Mouse (Mus musculus) neutrophil, adult 65 days (primary cell): Measurements from ENCODE around the gene Caskin1. TPM values are rescaled to one million over a fixed set of nuclear protein-coding genes. Genes with fewer than 3 reads are reported as not detected.

Experiments used
- total RNA-seq: library from RNA; stranded (reverse); gene quantifications from 2 replicates; pipeline ENCODE4 v1.2.4, GENCODE M21; 2023

Gene Caskin1
- total RNA-seq: not detected in 2 replicates

DNA sequence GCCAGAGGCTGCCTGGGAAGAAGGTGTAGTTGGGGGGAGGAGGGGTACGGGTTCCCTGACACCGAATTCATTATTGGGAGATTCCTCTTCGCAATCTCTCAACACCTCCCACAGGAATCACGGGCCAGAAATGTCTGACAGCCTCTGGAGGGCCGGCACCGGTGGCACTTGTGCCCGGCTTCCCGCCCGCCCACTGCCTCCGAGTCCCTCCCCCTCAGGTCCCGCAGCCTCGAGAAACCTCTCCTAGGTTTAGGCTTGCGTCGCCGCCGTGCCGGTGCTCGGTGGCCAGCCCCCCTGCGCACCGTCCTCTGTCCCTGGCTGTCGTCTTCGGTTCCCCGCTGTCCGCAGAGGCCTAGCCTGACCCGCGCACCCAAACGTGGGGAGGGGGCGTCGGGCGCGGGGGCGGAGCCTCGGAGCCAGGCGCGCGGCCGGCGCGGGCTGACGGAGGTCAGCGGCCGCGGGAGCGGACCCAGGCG is at the start of gene Caskin1:
Gene Caskin1, plus strand, starts transcription at position 416 of the 476 bp plus-strand sequence.

DNA sequence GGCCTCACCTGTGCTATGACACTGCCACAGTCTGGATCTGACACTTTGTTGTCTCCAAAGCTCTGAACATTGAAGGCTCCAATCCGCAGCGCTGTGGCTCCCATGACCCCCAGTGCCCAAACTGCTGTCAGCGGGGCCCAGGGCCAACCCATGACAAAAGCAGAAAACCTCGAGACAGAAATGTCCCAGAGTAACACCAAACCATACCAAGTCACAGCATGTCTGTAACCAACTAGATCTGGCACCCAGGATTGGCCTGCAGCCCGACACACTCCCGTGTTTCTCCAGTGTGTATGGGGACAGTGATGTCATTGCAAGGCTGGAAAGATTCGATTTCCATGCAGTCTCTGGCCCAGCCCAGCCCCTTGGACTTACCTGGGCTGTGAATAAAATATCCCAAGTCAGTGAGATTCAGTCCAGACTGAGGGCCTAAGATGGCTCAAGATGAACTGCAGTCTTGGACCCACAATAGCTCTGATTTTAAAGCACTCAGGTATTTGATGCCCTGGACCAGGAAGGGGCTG is 45.7 kb upstream of the Caskin1 start, which contains the start of gene Dnase1l2:
Gene Dnase1l2, minus strand, starts transcription at position 474 of the 524 bp plus-strand sequence.

DNA sequence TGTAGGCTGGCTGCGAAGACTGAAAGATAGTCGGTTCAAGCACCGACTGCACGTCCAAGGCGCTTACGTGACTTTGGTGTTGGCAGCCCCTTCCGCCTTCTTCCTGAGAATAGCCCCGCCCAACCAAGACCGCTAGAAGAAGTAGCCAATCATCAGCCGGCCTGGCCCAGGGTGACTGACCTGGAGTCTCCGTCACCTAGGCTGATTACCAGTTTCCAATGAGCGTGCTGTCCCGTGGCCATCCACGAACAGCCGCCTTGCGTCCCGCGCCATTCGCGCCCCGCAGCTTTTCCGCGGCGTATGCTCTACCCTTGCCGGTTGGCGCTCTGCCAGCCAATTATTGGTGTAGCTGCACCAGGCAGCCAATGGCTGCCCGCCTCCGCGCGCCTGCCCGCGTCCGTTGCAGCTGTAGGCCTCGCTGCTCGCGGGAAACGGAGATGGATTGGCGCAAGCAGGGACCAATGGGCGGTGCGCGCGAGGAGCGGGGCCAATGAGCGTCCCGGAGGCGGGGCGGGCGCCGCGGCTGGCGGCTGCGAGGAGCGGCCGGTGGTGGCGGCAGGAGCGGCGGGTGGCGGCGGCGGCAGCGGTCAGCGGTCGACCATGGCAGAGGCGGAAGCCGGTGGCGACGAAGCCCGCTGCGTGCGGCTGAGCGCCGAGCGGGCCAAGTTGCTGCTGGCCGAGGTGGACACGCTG is 18.3 kb upstream of the Caskin1 start, which contains the start of the genes E4f1 and Pgp:
Gene E4f1, minus strand, starts transcription at position 404 of the 693 bp plus-strand sequence.
Gene Pgp, plus strand, starts transcription at position 483 of the 693 bp plus-strand sequence.

DNA sequence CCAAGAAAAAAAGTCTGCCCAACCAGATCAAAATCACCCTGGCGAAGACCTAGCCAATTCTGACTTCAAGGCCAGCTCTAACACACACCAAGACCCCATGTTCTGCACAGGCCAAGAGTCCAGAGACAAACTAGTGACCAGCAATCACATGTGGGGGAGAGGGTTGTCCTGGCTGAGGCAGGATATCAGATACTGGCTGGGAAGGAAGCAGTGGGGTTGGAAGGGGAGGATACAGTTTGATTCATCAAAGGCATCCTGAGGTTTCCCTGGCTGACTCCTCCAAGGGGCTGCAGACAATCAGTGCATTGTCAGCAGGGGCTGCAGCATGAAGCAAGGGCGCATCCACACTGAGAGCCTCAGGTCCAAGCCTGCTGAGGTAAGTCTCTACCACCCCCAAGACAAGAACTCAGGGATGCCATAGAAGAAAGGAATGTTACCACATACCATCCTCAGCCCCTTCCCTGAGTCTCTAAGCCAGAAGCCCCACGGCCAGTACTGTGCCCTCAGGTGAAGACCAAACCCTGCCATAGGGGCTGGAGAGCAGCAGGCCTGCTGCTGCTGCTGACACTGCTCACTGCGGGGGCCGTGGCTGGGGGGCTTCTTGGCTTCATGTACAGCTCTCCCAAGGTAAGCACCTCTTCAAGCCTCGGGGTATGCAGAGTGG is 14.7 kb upstream of the Caskin1 start, which contains the start of gene Bricd5:
Gene Bricd5, plus strand, starts transcription at position 273 of the 664 bp plus-strand sequence.

DNA sequence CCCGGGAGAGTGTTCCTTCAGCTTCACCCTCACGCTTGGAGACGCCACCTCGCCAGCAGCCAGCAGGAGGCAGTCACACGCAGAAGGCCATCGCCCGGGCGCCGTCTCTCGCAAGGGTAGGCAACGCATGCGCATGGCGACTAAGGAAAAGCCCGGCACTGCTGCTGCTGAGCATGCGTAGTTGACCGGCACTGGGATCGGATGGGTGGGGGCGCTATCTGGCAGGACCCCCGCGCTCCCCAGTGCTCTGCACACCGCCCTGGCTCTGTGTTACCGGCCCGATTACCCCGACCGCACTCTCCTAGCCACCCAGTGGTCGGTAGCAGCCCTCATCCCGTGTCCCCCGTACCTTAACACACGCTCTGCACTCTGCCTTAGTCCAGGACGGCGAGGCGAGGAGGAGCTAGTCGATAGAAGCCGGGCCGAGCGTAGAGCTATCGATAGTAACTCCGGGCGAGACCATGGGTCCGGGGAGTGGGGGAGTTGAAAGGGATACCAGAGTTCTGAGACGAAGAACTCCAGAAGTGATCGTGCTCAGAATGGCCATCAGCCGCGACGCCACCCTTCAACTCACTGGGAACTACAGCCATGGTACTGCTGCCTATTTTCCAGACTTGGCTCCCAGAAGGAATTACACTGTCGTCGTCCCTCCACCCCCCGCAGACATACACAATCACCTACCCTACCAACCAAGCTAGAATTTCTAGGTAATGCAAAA is 9.6 kb upstream of the Caskin1 start, which contains the start of gene Mlst8:
Gene Mlst8, minus strand, starts transcription at position 416 of the 718 bp plus-strand sequence.

DNA sequence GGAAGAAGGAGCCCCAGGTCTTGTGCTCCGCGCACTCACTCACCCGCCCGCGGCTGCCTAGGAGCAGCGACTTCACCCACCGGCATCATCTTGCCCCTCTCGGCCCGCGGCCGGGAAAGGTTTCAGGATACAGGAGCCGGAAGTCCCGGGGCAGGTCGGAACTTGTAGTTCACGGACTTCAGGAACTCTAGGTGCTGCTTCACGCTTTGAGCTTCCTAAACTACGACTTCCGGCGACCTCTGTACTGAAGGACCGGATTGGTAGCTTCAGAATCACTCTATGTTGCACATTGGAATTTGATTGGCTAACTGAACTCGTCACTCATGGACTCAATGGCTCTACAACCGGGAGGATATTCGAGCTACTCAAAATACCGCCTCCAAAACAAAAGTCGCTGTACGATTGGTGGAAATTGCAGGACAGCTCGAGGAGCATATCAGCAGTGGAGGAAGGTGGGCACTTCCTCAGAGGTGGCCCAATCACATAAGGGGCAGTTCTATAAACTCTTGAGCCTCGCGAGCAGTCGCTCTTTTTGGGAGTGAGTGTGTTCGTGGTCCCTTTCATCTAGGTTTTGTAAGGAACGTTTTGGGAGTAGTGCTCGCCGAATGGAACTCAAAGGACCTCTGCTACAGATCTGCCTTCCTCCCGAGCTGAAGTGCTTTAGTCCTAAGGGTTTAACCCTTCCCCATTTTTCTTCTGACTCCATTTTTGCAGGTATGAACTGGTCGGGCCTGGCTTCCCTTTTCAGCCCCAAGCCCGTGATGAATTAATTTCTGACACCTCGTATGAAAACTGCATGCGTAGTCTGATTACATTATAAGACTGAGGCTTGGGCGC is 39.5 kb downstream of the Caskin1 start, which contains the start of gene Traf7:
Gene Traf7, minus strand, starts transcription at position 216 of the 837 bp plus-strand sequence.

DNA sequence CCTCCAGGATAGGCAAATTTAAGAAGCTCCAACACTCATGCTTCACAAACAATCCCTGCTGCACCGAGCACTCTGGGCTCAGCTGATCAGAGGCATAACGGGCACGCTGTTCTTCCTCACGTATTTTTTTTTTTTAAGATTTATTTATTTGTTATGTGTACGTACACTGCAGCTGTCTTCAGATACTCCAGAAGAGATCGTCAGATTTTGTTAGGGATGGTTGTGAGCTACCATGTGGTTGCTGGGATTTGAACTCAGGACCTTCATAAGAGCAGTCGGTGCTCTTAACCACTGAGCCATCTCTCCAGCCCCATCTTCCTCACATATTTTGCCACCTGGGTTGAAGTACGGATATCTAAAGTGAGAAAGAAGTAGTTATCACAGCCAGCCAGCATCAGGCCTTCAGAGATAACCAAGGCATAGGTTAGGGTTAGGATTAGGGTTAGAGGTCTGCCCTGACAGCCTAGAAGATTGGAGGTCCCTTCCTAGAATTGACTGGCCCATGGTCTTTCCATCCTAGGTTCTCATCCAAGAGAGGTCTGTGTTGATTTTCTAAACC is 45.8 kb downstream of the Caskin1 start, which contains the start of gene Rab26:
Gene Rab26, minus strand, starts transcription at position 51 of the 559 bp plus-strand sequence.

DNA sequence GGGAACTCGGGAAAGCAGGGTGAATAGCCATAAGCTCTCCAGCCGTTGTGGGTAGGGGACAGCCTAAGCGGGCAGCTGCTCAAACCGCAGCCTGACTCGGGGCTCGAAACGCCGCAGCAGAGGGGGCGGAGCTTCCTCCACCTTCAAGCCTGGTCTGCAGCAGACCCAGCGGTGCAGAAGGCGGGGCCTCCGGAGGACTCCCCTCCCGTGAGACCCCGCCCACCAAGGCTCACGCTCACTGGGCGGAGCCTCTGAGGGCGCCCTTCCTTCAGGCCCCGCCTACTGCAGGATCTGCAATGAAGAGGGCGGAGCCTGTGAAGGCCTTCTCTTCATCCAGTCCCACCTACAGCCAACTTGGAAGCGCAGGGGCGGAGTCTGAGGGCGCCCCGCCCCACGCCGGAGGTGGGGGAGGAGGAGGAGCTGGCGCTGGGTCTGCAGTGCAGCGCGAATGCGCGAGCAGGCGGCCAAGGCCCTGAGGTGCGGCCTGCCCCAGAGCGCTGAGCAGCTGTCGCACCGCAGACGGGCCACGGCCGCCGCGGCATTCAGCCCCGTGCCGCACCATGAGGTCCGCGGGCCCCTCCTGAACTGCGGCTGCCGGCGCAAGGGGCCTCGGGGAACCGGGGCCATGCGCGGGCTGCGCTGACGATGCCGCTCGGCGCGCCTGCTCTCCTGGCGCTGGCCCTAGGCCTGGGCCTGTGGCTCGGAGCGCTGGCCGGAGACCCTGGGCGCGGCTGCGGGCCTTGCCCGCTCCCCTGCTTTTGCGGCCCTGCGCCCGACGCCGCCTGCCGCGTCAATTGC is 61.4 kb downstream of the Caskin1 start, which contains the start of gene Pkd1:
Gene Pkd1, plus strand, starts transcription at position 217 of the 798 bp plus-strand sequence.

Other genes with a start within 250 kb of the Caskin1 start
- gene Ccnf, start 237.1 kb upstream of the Caskin1 start, total RNA-seq: 48.8 and 75.2 TPM in 2 replicates
- 0.14 and 0.35 TPM in 2 replicates for gene Abca17, start 137.5 kb upstream of the Caskin1 start, total RNA-seq
- 25.4 and 25.7 TPM in 2 replicates for gene Abca3, start 136.7 kb upstream of the Caskin1 start, total RNA-seq
- gene Rnps1, start 74.0 kb upstream of the Caskin1 start, total RNA-seq: 61.1 and 89.8 TPM in 2 replicates
- 9.7 and 10.9 TPM in 2 replicates for gene Eci1, start 62.0 kb upstream of the Caskin1 start, total RNA-seq
- gene Dnase1l2, start 45.5 kb upstream of the Caskin1 start, total RNA-seq: 1.7 and 2.2 TPM in 2 replicates
- gene E4f1, start 18.3 kb upstream of the Caskin1 start, total RNA-seq: 40.1 and 46.7 TPM in 2 replicates
- 21.5 and 26.4 TPM in 2 replicates for gene Pgp, start 18.2 kb upstream of the Caskin1 start, total RNA-seq
- gene Bricd5, start 14.7 kb upstream of the Caskin1 start, total RNA-seq: 0.98 TPM in 1 of 2 replicates, not detected in the other
- gene Mlst8, start 9.5 kb upstream of the Caskin1 start, total RNA-seq: 35.2 and 41.1 TPM in 2 replicates
- 123 and 145 TPM in 2 replicates for gene Traf7, start 39.3 kb downstream of the Caskin1 start, total RNA-seq
- 0.38 TPM in 1 of 2 replicates, not detected in the other for gene Rab26, start 45.6 kb downstream of the Caskin1 start, total RNA-seq
- gene Pkd1, start 61.2 kb downstream of the Caskin1 start, total RNA-seq: 15.6 and 23.9 TPM in 2 replicates
- gene Tsc2, start 144.0 kb downstream of the Caskin1 start, total RNA-seq: 41.1 and 43.3 TPM in 2 replicates
- 0.88 and 1.5 TPM in 2 replicates for gene Nthl1, start 144.1 kb downstream of the Caskin1 start, total RNA-seq
- gene Slc9a3r2, start 161.7 kb downstream of the Caskin1 start, total RNA-seq: 3.0 and 3.3 TPM in 2 replicates
- not detected in 2 replicates for gene Npw, start 169.9 kb downstream of the Caskin1 start, total RNA-seq
- 21.0 and 25.1 TPM in 2 replicates for gene Zfp598, start 181.1 kb downstream of the Caskin1 start, total RNA-seq
- gene Syngr3, start 201.4 kb downstream of the Caskin1 start, total RNA-seq: not detected in 2 replicates
- 3.9 and 4.5 TPM in 2 replicates for gene Gfer, start 207.6 kb downstream of the Caskin1 start, total RNA-seq
- 0.57 and 1.5 TPM in 2 replicates for gene Noxo1, start 207.6 kb downstream of the Caskin1 start, total RNA-seq
- gene Tbl3, start 219.1 kb downstream of the Caskin1 start, total RNA-seq: 9.5 and 12.4 TPM in 2 replicates
- gene Rnf151, start 229.5 kb downstream of the Caskin1 start, total RNA-seq: not detected in 2 replicates
- 399 and 442 TPM in 2 replicates for gene Rps2, start 229.5 kb downstream of the Caskin1 start, total RNA-seq
- gene Ndufb10, start 235.9 kb downstream of the Caskin1 start, total RNA-seq: 61.5 and 73.8 TPM in 2 replicates
- gene Rpl3l, start 239.2 kb downstream of the Caskin1 start, total RNA-seq: 1.9 and 2.1 TPM in 2 replicates
- 1,300 and 1,322 TPM in 2 replicates for gene Msrb1, start 248.0 kb downstream of the Caskin1 start, total RNA-seq